Mouse (Mus musculus): ENCODE results near the gene Nrbp1. TPM values are rescaled to one million over a fixed set of nuclear protein-coding genes. Genes with fewer than 3 reads are reported as not detected.

Gene Nrbp1
- polyA plus RNA-seq, 2 experiments = 30.8 to 39.4 TPM

GRCm38 (mm10) chr5:31226641-31227040 lies 14.0 kb upstream of the Nrbp1 start:
- no peak overlapping the region for H3K27ac ChIP-seq
- no peak for DNase-seq (ENCODE audit: low read depth in 3 of 3, low spot score in 3 of 3)
- no peak overlapping the region for H3K4me3 ChIP-seq (ENCODE audit: insufficient read depth in 1 of 2, low read depth in 2 of 2, low read length in 2 of 2)
- WGBS (ENCODE audit: insufficient replicate concordance) = 46% methylated on average over 1 of the region's 1 CpGs
- H3K4me2 ChIP-seq (ENCODE audit: low read depth) = no peak overlapping the region
- peaks cover under 1 to 1% of the 10 kb centered on the region in 2 experiments; a peak in 3 of 4 replicates for H3K4me1 ChIP-seq (replicated peaks; ENCODE audit: control insufficient read depth in 2 of 2, insufficient read depth in 2 of 2, low read length in 1 of 2)
- no peak overlapping the region for H3K9ac ChIP-seq (replicated peaks)
- no peak for TF ChIP-seq EP300 (IDR thresholded peaks at IDR 0.05; ENCODE audit: low read depth)
- no peak for TF ChIP-seq CTCF (IDR thresholded peaks at IDR 0.05; ENCODE audit: low read depth)
- H3K36me3 ChIP-seq (replicated peaks; ENCODE audit: control insufficient read depth, insufficient read depth, low read depth) = no peaks in the 10 kb centered on the region
- no peaks in the 10 kb centered on the region for H3K9me3 ChIP-seq (ENCODE audit: control insufficient read depth, low read length)
- no peaks in the 10 kb centered on the region for H3K27me3 ChIP-seq (ENCODE audit: control insufficient read depth, insufficient read depth, low read length)
- no peak for ATAC-seq (ENCODE audit: insufficient read depth)

DNA sequence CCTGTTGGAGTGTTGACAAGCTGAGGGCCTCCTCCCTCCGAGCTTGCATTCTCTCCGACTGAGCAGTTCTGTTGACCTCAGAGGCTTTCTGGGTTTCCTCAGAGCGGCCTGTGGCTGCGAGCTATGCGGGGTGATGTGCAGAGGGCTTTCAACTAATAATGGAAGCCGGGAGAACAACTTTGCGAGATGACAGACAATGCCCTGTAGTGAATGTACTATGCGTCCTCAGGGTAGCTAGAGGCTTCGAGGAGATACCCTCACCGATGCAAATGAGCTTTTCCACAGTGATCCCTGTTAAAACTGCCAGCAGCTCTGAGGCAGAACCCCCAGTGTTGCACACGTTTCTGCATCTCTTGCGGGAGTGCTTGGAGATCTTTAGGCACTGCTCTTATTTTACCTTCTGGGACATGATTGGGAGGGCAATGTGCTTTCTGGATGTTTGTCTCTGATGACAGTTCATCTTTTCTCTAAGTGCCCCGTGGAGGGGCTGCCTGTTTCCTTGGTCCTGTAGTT lies 914 bp downstream of the Nrbp1 start:
- peak overlapping the region; percentile 84 for H3K9ac ChIP-seq (replicated peaks)
- peak overlapping the region; percentile 95 for H3K4me2 ChIP-seq (ENCODE audit: low read depth)
- no peaks in the 10 kb centered on the region for H3K9me3 ChIP-seq (ENCODE audit: control insufficient read depth, low read length)
- peaks cover 5 to 11% of the 10 kb centered on the region in 2 experiments for H3K4me1 ChIP-seq (replicated peaks; ENCODE audit: control insufficient read depth in 2 of 2, insufficient read depth in 2 of 2, low read length in 1 of 2)
- H3K27ac ChIP-seq = peak overlapping the region; percentile 46
- H3K36me3 ChIP-seq (replicated peaks; ENCODE audit: control insufficient read depth, insufficient read depth, low read depth) = peaks cover 6% of the 10 kb centered on the region
- no peaks in the 10 kb centered on the region for H3K27me3 ChIP-seq (ENCODE audit: control insufficient read depth, insufficient read depth, low read length)
- no peak for TF ChIP-seq CTCF (IDR thresholded peaks at IDR 0.05; ENCODE audit: low read depth)
- no peak for TF ChIP-seq EP300 (IDR thresholded peaks at IDR 0.05; ENCODE audit: low read depth)
- DNase-seq (ENCODE audit: low read depth in 3 of 3, low spot score in 3 of 3) (peak in 1 of 3 experiments; percentile 20), ATAC-seq (ENCODE audit: insufficient read depth) (no peak)
- 2% methylated on average over 13 of the region's 13 CpGs for WGBS (ENCODE audit: insufficient replicate concordance)
- H3K4me3 ChIP-seq (ENCODE audit: insufficient read depth in 1 of 2, low read depth in 2 of 2, low read length in 2 of 2) = peak overlapping the region; percentile 89 to 94

- peak overlapping the region; percentile 95 for H3K4me2 ChIP-seq (ENCODE audit: low read depth)
- no peak for DNase-seq (ENCODE audit: low read depth in 3 of 3, low spot score in 3 of 3)
- no peak for TF ChIP-seq EP300 (IDR thresholded peaks at IDR 0.05; ENCODE audit: low read depth)
- no peak for TF ChIP-seq CTCF (IDR thresholded peaks at IDR 0.05; ENCODE audit: low read depth)
- H3K27me3 ChIP-seq (ENCODE audit: control insufficient read depth, insufficient read depth, low read length) = no peaks in the 10 kb centered on the region
- peaks cover 5 to 11% of the 10 kb centered on the region in 2 experiments for H3K4me1 ChIP-seq (replicated peaks; ENCODE audit: control insufficient read depth in 2 of 2, insufficient read depth in 2 of 2, low read length in 1 of 2)
- H3K27ac ChIP-seq = no peak overlapping the region
- H3K4me3 ChIP-seq (ENCODE audit: insufficient read depth in 1 of 2, low read depth in 2 of 2, low read length in 2 of 2) = peak overlapping the region; percentile 89 to 94
- H3K36me3 ChIP-seq (replicated peaks; ENCODE audit: control insufficient read depth, insufficient read depth, low read depth) = peaks cover 6% of the 10 kb centered on the region
- WGBS (ENCODE audit: insufficient replicate concordance) = 22% methylated on average over 10 of the region's 10 CpGs
- ATAC-seq (ENCODE audit: insufficient read depth) = no peak
- peak overlapping the region; percentile 84 for H3K9ac ChIP-seq (replicated peaks)
- no peaks in the 10 kb centered on the region for H3K9me3 ChIP-seq (ENCODE audit: control insufficient read depth, low read length)
These were observed 1.5 kb downstream of the Nrbp1 start for GRCm38 (mm10) chr5:31242191-31242590.

DNA sequence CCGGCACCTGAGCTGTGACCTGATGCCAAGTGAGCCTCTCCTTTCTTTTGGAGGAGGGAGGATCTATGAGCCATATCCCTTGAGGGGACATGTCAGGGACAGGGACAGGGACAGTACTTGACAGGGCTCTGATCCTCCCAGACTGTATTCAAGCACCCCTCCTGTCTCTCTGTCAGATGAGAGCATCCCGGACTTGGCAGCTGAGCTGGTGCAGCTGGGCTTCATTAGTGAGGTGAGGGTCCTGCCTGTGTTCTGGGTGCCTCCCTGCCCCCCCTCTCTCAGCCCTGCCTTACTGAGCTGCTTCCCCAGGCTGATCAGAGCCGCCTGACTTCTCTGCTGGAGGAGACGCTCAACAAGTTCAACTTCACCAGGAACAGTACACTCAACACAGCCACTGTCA lies 10.1 kb downstream of the Nrbp1 start:
- Histone ChIP-seq H3K9ac (replicated peaks) (no peak overlapping the region), H3K27ac (no peak overlapping the region), H3K9me3 (ENCODE audit: control insufficient read depth, low read length) (no peaks in the 10 kb centered on the region), H3K36me3 (replicated peaks; ENCODE audit: control insufficient read depth, insufficient read depth, low read depth) (peaks cover 19% of the 10 kb centered on the region), H3K4me1 (replicated peaks; ENCODE audit: control insufficient read depth in 2 of 2, insufficient read depth in 2 of 2, low read length in 1 of 2) (no peaks in the 10 kb centered on the region), H3K27me3 (ENCODE audit: control insufficient read depth, insufficient read depth, low read length) (no peaks in the 10 kb centered on the region), H3K4me3 (ENCODE audit: insufficient read depth in 1 of 2, low read depth in 2 of 2, low read length in 2 of 2) (no peak overlapping the region), H3K4me2 (ENCODE audit: low read depth) (no peak overlapping the region)
- WGBS (ENCODE audit: insufficient replicate concordance) = 77% methylated on average over 4 of the region's 4 CpGs
- TF ChIP-seq EP300 (IDR thresholded peaks at IDR 0.05; ENCODE audit: low read depth) = no peak
- DNase-seq (ENCODE audit: low read depth in 3 of 3, low spot score in 3 of 3) (no peak), ATAC-seq (ENCODE audit: insufficient read depth) (no peak)

- Histone ChIP-seq H3K4me2 (ENCODE audit: low read depth) (peak within 1 kb of the TSS; percentile 64), H3K4me1 (replicated peaks; ENCODE audit: control insufficient read depth in 2 of 2, insufficient read depth in 2 of 2, low read length in 1 of 2) (no peaks in the 10 kb centered on the region), H3K9ac (replicated peaks) (0 out of 2 replicates have a peak within 1 kb of the TSS, but pooled peaks have one; percentile 6), H3K4me3 (ENCODE audit: insufficient read depth in 1 of 2, low read depth in 2 of 2, low read length in 2 of 2) (peak within 1 kb of the TSS; percentile 45 to 52), H3K27ac (no peak within 1 kb of the TSS), H3K9me3 (ENCODE audit: control insufficient read depth, low read length) (no peaks in the 10 kb centered on the region), H3K27me3 (ENCODE audit: control insufficient read depth, insufficient read depth, low read length) (no peaks in the 10 kb centered on the region), H3K36me3 (replicated peaks; ENCODE audit: control insufficient read depth, insufficient read depth, low read depth) (peaks cover 19% of the 10 kb centered on the region)
- peak in 1 of 3 experiments; percentile 11 for DNase-seq (ENCODE audit: low read depth in 3 of 3, low spot score in 3 of 3)
- WGBS (ENCODE audit: insufficient replicate concordance) = 56% methylated on average over 44 of the region's 47 CpGs
- peak; percentile 68 for ATAC-seq (ENCODE audit: insufficient read depth)
- TF ChIP-seq CTCF (IDR thresholded peaks at IDR 0.05; ENCODE audit: low read depth) = no peak
- TF ChIP-seq EP300 (IDR thresholded peaks at IDR 0.05; ENCODE audit: low read depth) = no peak
These were observed 11.0 kb downstream of the Nrbp1 start, which contains the start of gene Krtcap3 for GRCm38 (mm10) chr5:31251541-31252101. TSS of gene Krtcap3 (plus strand) at chr5:31251691.
